8 mouse cellular contexts compared by ENCODE assay signal in the genomic region with DNA sequence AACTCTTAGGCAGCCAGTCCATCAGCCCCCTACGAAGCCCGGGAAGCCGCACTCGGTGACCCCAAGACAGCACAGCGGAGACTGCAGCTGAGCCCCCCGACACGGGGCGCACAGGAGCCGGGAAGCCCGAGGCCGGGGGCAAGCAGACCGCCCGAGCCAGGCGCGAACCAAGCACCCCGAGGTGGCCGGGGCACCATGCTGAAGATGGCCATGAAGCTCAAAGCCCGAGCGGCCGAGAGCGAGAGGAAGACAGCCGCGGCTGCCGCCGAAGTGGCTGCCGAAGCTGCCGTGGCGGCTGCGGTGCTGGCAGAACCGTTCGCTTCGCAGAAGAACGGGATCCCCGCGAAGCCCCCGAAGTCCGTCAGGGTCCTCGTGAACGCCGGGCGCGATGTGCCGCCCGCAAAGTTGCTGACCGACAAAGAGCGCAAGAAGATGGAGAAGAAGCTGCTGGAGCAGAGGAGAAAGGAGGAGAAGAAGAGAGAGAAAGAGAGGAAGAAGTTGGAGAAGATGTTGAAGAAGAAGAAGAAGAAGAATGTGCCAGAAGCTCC. TPM values are rescaled to one million over a fixed set of nuclear protein-coding genes. Genes with fewer than 3 reads are reported as not detected.
DNase-seq lines count a peak whose midpoint lies in the region; ATAC-seq and TF ChIP-seq lines count a peak whose summit lies in the region.

No protein-coding gene starts in this region.

- in situ Hi-C loops in ES-E14 (cut with MboI; ENCODE audit: low sequenced_read_pairs in 2 of 2, unreplicated experiment in 2 of 2), result no loop called here

- peak overlapping the region; percentile 100 for H3K9ac ChIP-seq in heart, embryonic 13.5 days
- no peak overlapping the region for H3K9ac ChIP-seq in ES-E14 (ENCODE audit: insufficient read depth, low read depth, low read length, poor library complexity, severe bottlenecking)
- peak overlapping the region; percentile 100 for H3K9ac ChIP-seq in limb, embryonic 12.5 days (replicated peaks)

- H3K27me3 ChIP-seq in heart, embryonic 13.5 days (replicated peaks), result no peaks in the 10 kb centered on the region
- no peaks in the 10 kb centered on the region for H3K27me3 ChIP-seq in limb, embryonic 12.5 days
- no peaks in the 10 kb centered on the region for H3K27me3 ChIP-seq in spleen, adult 2 months (ENCODE audit: control insufficient read depth, insufficient read depth, low read length)

- no peak for TF ChIP-seq POLR2A in embryonic fibroblast, embryonic 13.5 days (IDR thresholded peaks at IDR 0.05; ENCODE audit: low read depth, low read length)
- TF ChIP-seq POLR2A in spleen, adult 2 months (IDR thresholded peaks at IDR 0.05; ENCODE audit: low read depth, low read length), result no peak

- peak overlapping the region; percentile 100 for H3K27ac ChIP-seq in heart, embryonic 13.5 days (replicated peaks)
- no peak overlapping the region for H3K27ac ChIP-seq in ES-E14 (ENCODE audit: insufficient read depth, low read depth, low read length, poor library complexity, severe bottlenecking)
- peak overlapping the region; percentile 95 for H3K27ac ChIP-seq in embryonic fibroblast, embryonic 13.5 days (ENCODE audit: insufficient read depth, low read length)
- H3K27ac ChIP-seq in limb, embryonic 12.5 days, result peak overlapping the region; percentile 100
- peak overlapping the region; percentile 50; the same call in 1 of the 2 replicates for H3K27ac ChIP-seq in spleen, adult 2 months (ENCODE audit: insufficient read depth, low read length)

- H3K36me3 ChIP-seq in heart, embryonic 13.5 days, result 0 out of 2 replicates have a peak, but pooled peaks cover 4% of the 10 kb centered on the region
- no peaks in the 10 kb centered on the region for H3K36me3 ChIP-seq in ES-E14 (ENCODE audit: control insufficient read depth, insufficient read depth, low read length, poor library complexity, severe bottlenecking)
- 0 out of 2 replicates have a peak, but pooled peaks cover 9% of the 10 kb centered on the region for H3K36me3 ChIP-seq in limb, embryonic 12.5 days
- no peaks in the 10 kb centered on the region for H3K36me3 ChIP-seq in spleen, adult 2 months (ENCODE audit: control insufficient read depth, insufficient read depth, low read length)

- H3K4me1 ChIP-seq in heart, embryonic 13.5 days, result peaks cover 37% of the 10 kb centered on the region
- H3K4me1 ChIP-seq in ES-E14 (ENCODE audit: control insufficient read depth in 2 of 2, insufficient read depth in 2 of 2, low read length in 2 of 2, poor library complexity in 1 of 2), result peaks cover 0 to 2% of the 10 kb centered on the region in 2 experiments; a peak in 1 of 4 replicates
- H3K4me1 ChIP-seq in embryonic fibroblast, embryonic 13.5 days (ENCODE audit: control insufficient read depth, insufficient read depth, low read length), result peaks cover 2% of the 10 kb centered on the region; the same call in 1 of the 2 replicates
- H3K4me1 ChIP-seq in limb, embryonic 12.5 days (replicated peaks), result peaks cover 35% of the 10 kb centered on the region
- peaks cover 3% of the 10 kb centered on the region for H3K4me1 ChIP-seq in spleen, adult 2 months (ENCODE audit: control insufficient read depth, insufficient read depth, insufficient read length)

- peak overlapping the region; percentile 98 for H3K4me3 ChIP-seq in heart, embryonic 13.5 days
- peak overlapping the region; percentile 62 to 97 for H3K4me3 ChIP-seq in ES-E14 (ENCODE audit: insufficient read depth in 1 of 2, low read depth in 1 of 2, low read length in 2 of 2, poor library complexity in 1 of 2, severe bottlenecking in 1 of 2)
- H3K4me3 ChIP-seq in embryonic fibroblast, embryonic 13.5 days (ENCODE audit: insufficient read depth, low read length), result peak overlapping the region; percentile 30
- H3K4me3 ChIP-seq in limb, embryonic 12.5 days (replicated peaks), result peak overlapping the region; percentile 98
- peak overlapping the region; percentile 99 for H3K4me3 ChIP-seq in spleen, adult 2 months (ENCODE audit: extremely low read depth, insufficient read depth, insufficient read length)

- peak overlapping the region; percentile 72 for H3K4me2 ChIP-seq in heart, embryonic 13.5 days
- H3K4me2 ChIP-seq in limb, embryonic 12.5 days, result peak overlapping the region; percentile 69

- intact Hi-C loops in heart, postnatal 10 days (cut with DNase I), result loop anchor here (2.0 kb wide), 1 partner anchor 88 kb away; no protein-coding TSS in a partner anchor

- TF ChIP-seq CTCF in embryonic fibroblast, embryonic 13.5 days (IDR thresholded peaks at IDR 0.05; ENCODE audit: borderline replicate concordance, insufficient read depth, low read length), result no peak
- no peak for TF ChIP-seq CTCF in spleen, adult 2 months (IDR thresholded peaks at IDR 0.05; ENCODE audit: extremely low read depth, insufficient read depth, insufficient read length, insufficient replicate concordance)

- no peak for ATAC-seq in heart, embryonic 13.5 days (ENCODE audit: extremely low read depth, insufficient number of reproducible peaks, low FRiP score, low TSS enrichment)
- no peak for ATAC-seq in limb, embryonic 12.5 days (ENCODE audit: insufficient number of reproducible peaks, insufficient read depth, low FRiP score, low TSS enrichment, low read depth)

- 30% methylated on average over 44 of the region's 46 CpGs for WGBS in heart, embryonic 13.5 days
- 50% methylated on average over 46 of the region's 46 CpGs for WGBS in limb, embryonic 12.5 days
- 45% methylated on average over 46 of the region's 46 CpGs for WGBS in spleen, adult 2 months

- H3K9me3 ChIP-seq in heart, embryonic 13.5 days, result no peaks in the 10 kb centered on the region
- H3K9me3 ChIP-seq in ES-E14 (ENCODE audit: control insufficient read depth, insufficient read depth, low read depth, low read length), result no peaks in the 10 kb centered on the region
- H3K9me3 ChIP-seq in limb, embryonic 12.5 days, result 0 out of 2 replicates have a peak, but pooled peaks cover 12% of the 10 kb centered on the region

- DNase-seq in heart, postnatal 10 days, result no peak
- DNase-seq in ES-E14 (ENCODE audit: low read depth, low spot score), result no peak
- no peak for DNase-seq in spleen, adult 2 months (ENCODE audit: low read depth in 1 of 2, low spot score in 2 of 2)
- no peak for DNase-seq in urinary bladder, postnatal 4 days (ENCODE audit: low spot score in 2 of 2)
- no peak for DNase-seq in gastrocnemius, postnatal 10 days

TF ChIP-seq in ES-E14, 5 proteins besides CTCF, POLR2A, EP300 and RAD21:
- no peak for TF ChIP-seq CHD2 (IDR thresholded peaks at IDR 0.05; ENCODE audit: low read depth, low read length)
- TF ChIP-seq ZC3H11A (IDR thresholded peaks at IDR 0.05; ENCODE audit: borderline replicate concordance, low read depth, low read length), result no peak
- TF ChIP-seq HCFC1 (IDR thresholded peaks at IDR 0.05; ENCODE audit: borderline replicate concordance, insufficient read depth, low read length), result no peak
- no peak for TF ChIP-seq ZNF384 (IDR thresholded peaks at IDR 0.05; ENCODE audit: low read depth, low read length)
- TF ChIP-seq MAFK (IDR thresholded peaks at IDR 0.05; ENCODE audit: insufficient read depth, low read depth, low read length), result no peak

RNA-seq across cellular contexts. Expression of a gene that starts 18.1 kb away (rescaled TPM):
- polyA plus RNA-seq in heart, embryonic 13.5 days (2015; fragmentation: Nextera tagmentation; extraction: Ambion mirVana), result 16.0 and 26.6 TPM in 2 replicates
- total RNA-seq in heart, postnatal 10 days (2021), result 1 to 10 TPM; 2.4 to 2.8 TPM
- 15.6 and 17.7 TPM in 2 replicates for total RNA-seq in ES-E14 (2012; rRNA removed)
- polyA plus RNA-seq in embryonic fibroblast, embryonic 13.5 days (2011; ENCODE audit: insufficient read length, low read depth, missing spikeins), result 4.3 and 10.6 TPM in 2 replicates
- polyA plus RNA-seq in limb, embryonic 12.5 days (2016; fragmentation: Nextera tagmentation; extraction: Ambion mirVana), result 19.9 and 22.9 TPM in 2 replicates
- 0.09 and 0.16 TPM in 2 replicates for polyA plus RNA-seq in spleen, adult 2 months (2012; rRNA removed)
- total RNA-seq in gastrocnemius, postnatal 10 days (2021), result 1 to 10 TPM; 3.5 to 4.2 TPM

RNA-seq across cellular contexts. Expression of a gene that starts 44.3 kb away (rescaled TPM):
- 1,244 and 1,252 TPM in 2 replicates for polyA plus RNA-seq in heart, embryonic 13.5 days (2015; fragmentation: Nextera tagmentation; extraction: Ambion mirVana)
- 1,000 to 10,000 TPM; 1,834 to 2,103 TPM for total RNA-seq in heart, postnatal 10 days (2021)
- total RNA-seq in ES-E14 (2012; rRNA removed), result 196 and 202 TPM in 2 replicates
- 1,063 and 1,076 TPM in 2 replicates for polyA plus RNA-seq in embryonic fibroblast, embryonic 13.5 days (2011; ENCODE audit: insufficient read length, low read depth, missing spikeins)
- 1,822 and 1,905 TPM in 2 replicates for polyA plus RNA-seq in limb, embryonic 12.5 days (2016; fragmentation: Nextera tagmentation; extraction: Ambion mirVana)
- polyA plus RNA-seq in spleen, adult 2 months (2012; rRNA removed), result 515 and 602 TPM in 2 replicates
- total RNA-seq in gastrocnemius, postnatal 10 days (2021), result 1,000 to 10,000 TPM; 2,149 to 2,299 TPM

Comparison
In these comparisons a context has a peak if more than half of its experiments do, and no peak if none do; other contexts are left out.
1. H3K4me3 ChIP-seq: peak in every context shown above with its lines; median percentile 99 in spleen, adult 2 months; 98 in heart, embryonic 13.5 days; 98 in limb, embryonic 12.5 days; 80 in ES-E14; 30 in embryonic fibroblast, embryonic 13.5 days.